Mouse (Mus musculus) bone marrow, adult 2 months (tissue): ENCODE measurements around the gene Pgp.

Source experiments
- CTCF ChIP-seq: fragments of 200-500 bp; IDR thresholded peaks from 2 replicates; pipeline ENCODE4 v1.5.1; 2011; ENCODE audit warnings: low read length, control low read depth; ENCODE audit not compliant: control insufficient read depth, insufficient read depth
- POLR2A ChIP-seq: fragments of 200-500 bp; IDR thresholded peaks from 2 replicates; pipeline ENCODE4 v1.6.1; 2011; ENCODE audit warnings: low read depth, mild to moderate bottlenecking, control low read depth, low read length, borderline replicate concordance; ENCODE audit not compliant: control insufficient read depth

DNA sequence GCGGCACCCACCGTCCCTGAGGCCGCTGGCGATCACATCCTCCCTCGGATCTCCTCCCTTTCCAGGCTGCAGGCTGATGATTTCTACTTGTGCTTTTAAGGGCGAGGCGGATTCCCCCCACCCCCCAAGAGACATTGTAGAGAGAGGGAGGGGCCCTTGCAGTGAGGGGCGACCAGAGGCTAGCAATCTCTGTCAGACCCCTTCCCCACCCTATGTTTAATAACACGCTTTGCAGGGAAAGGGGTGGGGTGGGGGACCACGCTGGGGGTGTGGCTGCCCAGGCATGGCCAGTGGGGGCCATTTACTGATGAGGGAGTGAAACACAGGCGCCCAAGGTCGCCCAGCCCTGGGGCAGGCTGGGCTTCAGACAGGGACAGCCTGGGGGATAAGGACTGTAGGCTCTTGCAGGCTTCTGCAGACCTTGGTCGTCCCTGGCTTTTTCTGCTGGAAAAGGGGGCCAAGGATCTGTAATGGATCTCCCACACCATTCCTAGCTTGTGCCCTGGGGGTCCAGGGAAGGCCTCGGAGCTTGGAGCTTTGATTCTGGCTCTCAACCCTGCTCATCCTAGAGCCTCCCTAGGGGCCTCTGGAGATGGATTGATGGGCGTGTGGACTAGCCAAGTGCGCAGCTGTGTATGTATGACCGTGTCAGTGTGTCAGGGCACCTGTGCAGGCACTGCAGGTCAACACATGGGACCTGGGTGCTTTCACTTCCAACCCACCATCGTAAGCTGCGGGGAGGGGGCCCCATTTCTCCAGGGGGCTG is 19.3 kb downstream of the Pgp start:
- TF ChIP-seq CTCF (no peak), POLR2A (no peak)
